Mouse (Mus musculus) spleen, postnatal 36 days (tissue): ENCODE data around the gene AU018091.
"Not testable (repeated sequence)": the region's sequence is repeated elsewhere in the genome, so short reads cannot be mapped to it uniquely, and the experiment has no call there.

Experiments
- DNase-seq, 2 experiments: peaks; one replicate each; pipeline ENCODE4 v3.0.0; 2022; ENCODE audit warnings: low spot score in 2 of 2, mixed read lengths in 1 of 2

The AU018091 gene

GRCm38 (mm10) chr7:3168925-3169324 lies at the start of gene AU018091:
Gene AU018091 (minus strand): TSS chr7:3169203.
- DNase-seq = no peak

GRCm38 (mm10) chr7:3217546-3218056 lies 48.6 kb upstream of the AU018091 start:
- no peak for DNase-seq

GRCm38 (mm10) chr7:3216331-3216730 lies 47.3 kb upstream of the AU018091 start:
- DNase-seq = no peak

- DNase-seq = no peak
Observed at GRCm38 (mm10) chr7:3213557-3213956, 44.6 kb upstream of the AU018091 start.

- DNase-seq = no peak
Observed at GRCm38 (mm10) chr7:3213156-3213555, 44.2 kb upstream of the AU018091 start.

DNA sequence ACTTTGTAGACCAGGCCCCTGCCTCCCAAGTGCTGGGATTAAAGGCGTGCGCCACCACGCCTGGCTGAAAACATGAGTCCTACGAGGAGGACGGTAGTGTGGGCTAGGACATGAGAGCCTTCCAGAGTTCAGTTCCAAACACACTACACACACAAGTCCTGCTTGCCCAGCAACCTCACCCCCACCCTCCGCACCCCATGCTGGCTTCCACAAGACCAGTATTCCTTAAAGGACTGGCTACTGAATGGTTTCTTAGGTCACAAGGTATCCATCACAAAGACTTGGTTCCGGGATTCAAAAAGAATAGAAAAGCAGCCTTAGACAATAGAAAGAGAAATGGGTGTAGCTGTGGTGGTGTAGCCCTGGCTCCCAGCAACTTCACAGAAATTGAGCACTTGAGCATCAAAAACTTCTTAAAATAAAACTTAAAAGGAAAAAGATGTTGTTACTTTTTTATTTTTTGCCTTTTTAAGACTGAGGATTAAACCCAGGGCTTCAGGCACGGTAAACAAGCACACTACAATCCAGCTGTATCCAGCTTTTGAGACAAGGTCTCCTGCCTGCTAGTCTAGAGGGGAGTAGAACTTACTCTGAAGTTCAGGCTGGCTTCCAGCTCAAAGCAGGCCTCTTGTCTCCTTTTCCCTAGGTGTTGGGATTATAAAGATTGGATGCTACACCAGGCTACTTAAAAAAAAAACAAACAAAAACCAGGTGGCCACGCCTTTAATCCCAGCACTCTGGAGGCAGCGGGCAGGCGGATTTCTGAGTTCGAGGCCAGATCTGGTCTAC lies 43.2 kb upstream of the AU018091 start:
- no peak for DNase-seq

DNA sequence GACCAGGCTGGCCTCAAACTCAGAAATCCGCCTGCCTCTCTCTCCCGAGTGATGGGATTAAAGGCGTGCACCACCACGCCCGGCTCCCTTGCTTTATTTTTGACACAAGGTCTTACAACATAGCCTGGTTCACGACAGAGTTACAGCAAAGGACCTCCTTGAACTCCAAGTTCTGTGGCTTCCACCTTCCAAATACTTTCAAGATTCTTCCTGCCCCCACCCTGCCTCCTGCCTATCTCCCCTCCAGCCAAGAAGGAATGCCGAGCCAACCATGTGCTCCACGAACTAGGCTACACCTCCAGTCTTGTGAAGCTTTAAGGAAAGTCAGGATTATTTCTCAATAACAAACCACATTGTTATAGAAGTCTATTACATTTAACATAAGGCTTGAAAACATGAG lies 42.5 kb upstream of the AU018091 start:
- no peak for DNase-seq

GRCm38 (mm10) chr7:3210605-3211004 lies 41.6 kb upstream of the AU018091 start:
- DNase-seq = no peak

DNA sequence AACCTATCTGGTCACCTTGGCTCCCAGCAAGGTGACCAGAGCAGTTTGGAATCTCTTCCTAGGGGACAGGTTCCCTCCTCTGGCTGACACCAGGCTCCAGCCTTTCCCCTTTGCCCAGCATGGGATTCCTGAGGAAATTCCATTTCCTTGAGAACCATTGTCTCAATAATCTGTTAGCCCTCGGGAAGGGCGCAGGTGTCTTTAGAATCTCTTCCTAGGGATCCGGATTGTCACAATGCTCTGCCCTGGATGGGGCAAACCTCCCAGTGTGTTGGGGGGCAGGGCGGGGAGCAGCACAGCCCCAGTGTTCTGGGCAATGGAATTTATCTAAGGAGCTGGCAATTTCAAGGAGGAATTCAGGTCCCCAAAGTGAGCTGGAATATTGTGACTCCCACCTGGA lies 37.5 kb upstream of the AU018091 start:
- no peak for DNase-seq

DNA sequence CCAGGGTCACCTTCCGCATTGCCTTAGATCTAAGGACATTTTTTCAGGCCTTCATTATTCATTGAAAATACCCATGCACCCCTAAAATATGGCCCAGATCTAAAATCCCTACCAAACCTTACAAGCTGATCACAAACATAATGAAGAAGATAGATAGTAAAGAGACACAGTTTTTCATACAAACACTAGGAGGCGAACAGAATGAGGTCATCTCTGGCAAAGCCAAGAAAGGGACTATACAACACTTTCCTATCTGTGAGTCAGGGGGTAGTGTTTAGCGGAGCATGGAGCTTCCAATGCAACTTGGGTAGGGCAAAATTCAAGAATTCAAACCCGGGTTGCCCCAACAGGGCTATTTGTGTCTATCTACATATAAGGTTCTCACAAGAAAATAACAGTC lies 35.6 kb upstream of the AU018091 start:
- no peak for DNase-seq

DNA sequence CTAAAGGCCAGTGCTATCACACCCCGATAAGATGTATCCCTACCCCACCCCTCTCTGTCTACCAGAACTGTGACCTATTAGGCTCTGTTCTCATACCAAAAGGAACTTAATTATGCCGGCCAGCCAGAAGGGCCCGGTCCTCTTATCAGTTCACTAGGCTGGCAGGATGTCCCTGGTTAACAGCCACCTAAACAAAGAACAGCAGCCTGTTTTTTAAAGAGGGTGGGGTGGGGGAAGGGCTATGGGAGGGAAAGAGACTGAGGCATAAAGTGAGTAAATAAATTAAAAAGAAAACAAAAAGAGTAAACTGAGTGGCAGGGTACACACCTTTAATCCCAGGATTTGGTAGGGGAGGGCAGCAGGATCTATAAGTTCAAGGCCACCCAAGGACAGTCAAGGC lies 34.9 kb upstream of the AU018091 start:
- DNase-seq = no peak

DNA sequence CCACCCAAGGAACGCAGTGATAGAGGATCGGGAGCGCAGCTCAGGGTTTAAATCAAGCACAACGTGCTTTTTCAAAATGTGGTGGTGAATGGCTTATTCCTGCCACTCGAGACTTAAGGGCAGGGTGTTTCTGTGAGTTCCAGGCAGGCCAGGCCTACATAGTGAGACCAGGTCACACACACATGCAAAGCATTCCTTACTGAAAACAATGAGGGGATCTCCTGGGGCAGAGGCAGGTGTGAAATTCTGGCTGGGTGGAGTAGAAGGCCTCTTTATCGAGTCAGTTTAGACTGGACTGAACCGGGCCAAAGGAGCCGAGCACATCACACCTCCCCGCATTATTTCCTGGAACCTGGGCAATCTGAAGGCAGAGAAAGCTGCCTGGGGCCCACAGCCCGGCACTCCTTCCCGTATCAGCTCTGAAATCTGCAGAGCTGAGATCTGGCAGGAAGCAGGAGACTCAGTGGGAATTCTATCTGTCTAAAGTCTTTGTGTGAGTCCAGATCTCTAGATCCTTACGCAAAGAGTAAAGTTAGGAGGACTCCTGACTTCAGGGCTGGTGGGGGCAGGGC lies 32.2 kb upstream of the AU018091 start:
- DNase-seq = no peak

GRCm38 (mm10) chr7:3198884-3199283 lies 29.9 kb upstream of the AU018091 start:
- no peak for DNase-seq

DNA sequence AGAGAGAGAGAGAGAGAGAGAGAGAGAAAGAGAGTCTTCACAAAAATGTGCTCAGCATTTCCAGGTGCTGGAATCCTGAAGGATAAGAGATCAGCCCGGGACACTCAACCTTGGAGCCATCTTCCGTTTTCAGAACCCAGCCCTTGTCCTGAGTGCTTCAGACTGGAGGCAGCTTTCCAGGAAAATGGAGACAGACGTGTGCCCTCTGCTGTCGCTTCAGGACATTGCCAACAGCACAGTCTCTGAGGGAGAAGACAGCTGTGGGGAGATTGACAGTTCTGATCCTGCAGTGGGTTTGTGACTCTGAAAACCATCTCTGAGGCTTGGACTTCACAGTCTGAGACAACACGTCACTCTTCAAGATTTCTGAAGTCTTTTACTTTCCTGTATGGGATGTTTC lies 26.8 kb upstream of the AU018091 start:
- DNase-seq = no peak

DNA sequence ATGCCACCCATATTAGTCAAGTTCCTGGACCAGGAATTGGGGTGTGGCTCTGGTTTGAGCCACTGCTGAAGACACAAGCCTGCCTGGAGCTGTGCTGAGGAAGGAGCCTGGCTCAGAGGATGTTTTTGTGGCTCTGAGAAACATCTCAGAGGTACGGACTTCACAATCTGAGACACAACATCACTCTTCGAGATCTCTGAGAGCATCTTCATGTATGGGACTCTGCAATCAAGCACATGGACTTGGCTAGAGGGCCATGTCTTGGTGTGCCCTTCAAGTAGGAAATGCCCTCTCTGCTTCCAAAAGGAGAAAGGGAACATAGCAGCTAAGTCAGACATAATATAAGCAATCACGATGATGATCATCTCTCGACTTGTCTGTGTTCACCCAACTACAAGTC lies 25.5 kb upstream of the AU018091 start:
- DNase-seq = no peak

- DNase-seq = no peak
Observed at GRCm38 (mm10) chr7:3193905-3194304, 24.9 kb upstream of the AU018091 start.

GRCm38 (mm10) chr7:3193049-3193632 lies 24.1 kb upstream of the AU018091 start:
- no peak for DNase-seq

GRCm38 (mm10) chr7:3191971-3192498 lies 23.0 kb upstream of the AU018091 start:
- no peak for DNase-seq

GRCm38 (mm10) chr7:3186726-3187125 lies 17.7 kb upstream of the AU018091 start:
- DNase-seq = not testable (repeated sequence)

- no peak for DNase-seq
Observed at GRCm38 (mm10) chr7:3186136-3186535, 17.1 kb upstream of the AU018091 start.

DNA sequence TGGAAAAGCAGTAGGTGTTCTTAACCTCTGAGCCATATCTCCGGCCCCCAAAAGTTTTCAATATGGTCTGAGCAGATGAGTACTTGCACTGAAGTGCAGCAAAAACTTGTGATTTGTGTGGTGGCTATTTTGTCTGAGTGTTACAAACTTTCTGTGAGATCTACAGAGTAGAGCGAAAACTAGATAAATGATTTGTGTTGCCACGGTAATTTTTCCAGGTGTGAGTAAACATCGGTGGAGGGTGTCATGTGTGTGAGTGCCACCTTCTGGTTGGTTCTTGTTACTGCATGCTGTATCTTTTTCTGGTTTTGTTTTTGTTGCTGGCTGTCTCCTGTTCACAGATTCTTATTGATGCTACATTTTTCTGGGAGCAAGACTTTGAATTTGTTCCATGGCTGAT lies 15.4 kb upstream of the AU018091 start:
- DNase-seq = no peak

DNA sequence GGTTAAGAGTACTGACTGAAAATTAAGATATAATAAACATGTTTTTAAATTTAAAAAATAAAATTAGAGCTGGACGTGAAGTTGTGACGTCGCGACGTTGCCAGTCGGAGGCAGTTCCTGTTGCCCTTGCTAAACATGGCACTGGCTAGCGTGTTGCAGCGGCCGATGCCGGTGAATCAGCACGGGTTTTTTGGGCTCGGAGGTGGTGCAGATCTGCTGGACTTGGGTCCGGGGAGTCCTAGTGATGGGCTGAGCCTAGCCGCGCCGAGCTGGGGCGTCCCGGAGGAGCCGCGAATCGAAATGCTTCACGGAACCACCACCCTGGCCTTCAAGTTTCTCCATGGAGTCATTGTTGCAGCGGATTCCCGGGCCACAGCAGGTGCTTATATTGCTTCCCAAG lies 12.0 kb upstream of the AU018091 start:
- not testable (repeated sequence) for DNase-seq

DNA sequence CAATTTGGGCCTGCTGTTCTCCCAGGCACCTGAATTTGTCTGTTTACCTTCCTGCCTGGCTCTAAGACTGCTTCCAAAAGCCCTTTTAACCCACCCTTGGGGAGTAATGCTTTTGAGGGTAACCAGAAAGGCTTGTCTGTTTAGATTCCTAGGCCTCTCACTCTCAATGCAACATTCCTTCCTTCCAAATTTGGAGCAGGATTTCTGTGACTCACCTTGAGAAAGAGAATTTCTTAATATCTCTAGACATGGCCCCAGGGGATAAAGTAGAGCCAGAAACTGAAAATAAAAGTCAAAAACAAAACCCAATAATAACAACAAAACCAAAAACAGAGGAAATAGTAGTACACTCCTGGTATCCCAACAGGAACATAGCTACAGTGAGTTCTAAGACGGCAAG lies 707 bp downstream of the AU018091 start:
- DNase-seq = no peak
